Mouse (Mus musculus): ENCODE measurements around the gene Gm39653. TPM values are rescaled to one million over a fixed set of nuclear protein-coding genes. Genes with fewer than 3 reads are reported as not detected.

The Gm39653 gene
- not detected for polyA plus RNA-seq (2014; fragmentation: Illumina TruSeq; extraction: RNeasy Lipid Tissue Mini Kit (QIAGEN cat#74804); ENCODE audit: low read depth, low replicate concordance)

DNA sequence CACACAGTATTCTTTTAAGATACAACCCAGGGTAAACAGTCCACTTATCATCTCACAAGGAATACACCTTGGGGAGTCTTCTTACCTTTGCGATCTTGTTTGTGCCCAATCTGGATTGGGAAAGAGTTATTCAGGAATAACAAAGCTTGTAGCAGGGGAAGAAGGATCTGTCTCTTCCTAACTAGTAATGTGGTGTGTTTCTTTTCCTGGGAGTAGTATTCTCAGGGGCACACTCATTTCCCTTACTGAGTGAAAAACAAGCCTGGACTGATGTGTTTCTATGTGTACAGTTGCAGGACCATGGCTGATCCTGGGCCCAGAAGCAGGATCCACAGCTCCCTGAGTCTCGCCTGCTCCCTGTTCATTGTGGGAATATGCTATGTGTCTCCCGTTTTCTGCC lies at the start of gene Gm39653:
Gene Gm39653, plus strand, starts transcription at position 301 of the 400 bp plus-strand sequence.

Other genes with a start within 250 kb of the Gm39653 start
- gene Adam23, start 170.1 kb upstream of the Gm39653 start, polyA plus RNA-seq (2014; fragmentation: Illumina TruSeq; extraction: RNeasy Lipid Tissue Mini Kit (QIAGEN cat#74804); ENCODE audit: low read depth, low replicate concordance) = 7.4 TPM
- gene Dytn, start 71.0 kb downstream of the Gm39653 start, polyA plus RNA-seq (2014; fragmentation: Illumina TruSeq; extraction: RNeasy Lipid Tissue Mini Kit (QIAGEN cat#74804); ENCODE audit: low read depth, low replicate concordance) = not detected
- not detected for gene Mdh1b, start 114.3 kb downstream of the Gm39653 start, polyA plus RNA-seq (2014; fragmentation: Illumina TruSeq; extraction: RNeasy Lipid Tissue Mini Kit (QIAGEN cat#74804); ENCODE audit: low read depth, low replicate concordance)
- 29.7 TPM for gene Fastkd2, start 114.6 kb downstream of the Gm39653 start, polyA plus RNA-seq (2014; fragmentation: Illumina TruSeq; extraction: RNeasy Lipid Tissue Mini Kit (QIAGEN cat#74804); ENCODE audit: low read depth, low replicate concordance)
- not detected for gene 4933402D24Rik, start 153.3 kb downstream of the Gm39653 start, polyA plus RNA-seq (2014; fragmentation: Illumina TruSeq; extraction: RNeasy Lipid Tissue Mini Kit (QIAGEN cat#74804); ENCODE audit: low read depth, low replicate concordance)

All from liver, adult 10 weeks (tissue).